Mouse (Mus musculus): ENCODE measurements around the gene 5730596B20Rik.

Gene 5730596B20Rik

GRCm38 (mm10) chr6:52162611-52163365, 14.5 kb upstream of the 5730596B20Rik start:
- DNase-seq = no peak

GRCm38 (mm10) chr6:52163366-52164031, 13.8 kb upstream of the 5730596B20Rik start:
- no peak for DNase-seq

- DNase-seq = no peak
These were observed 13.2 kb upstream of the 5730596B20Rik start for GRCm38 (mm10) chr6:52164051-52164625.

- DNase-seq = no peak
These were observed 12.5 kb upstream of the 5730596B20Rik start, which contains the start of gene Hoxa2 for GRCm38 (mm10) chr6:52164626-52165440. Gene Hoxa2 (minus strand): TSS chr6:52164831.

GRCm38 (mm10) chr6:52165441-52166370, 11.6 kb upstream of the 5730596B20Rik start:
- DNase-seq = no peak

- DNase-seq = no peak
These were observed 10.7 kb upstream of the 5730596B20Rik start for GRCm38 (mm10) chr6:52166431-52167077.

GRCm38 (mm10) chr6:52167176-52167575, 10.1 kb upstream of the 5730596B20Rik start:
- no peak for DNase-seq

GRCm38 (mm10) chr6:52167736-52168161, 9.5 kb upstream of the 5730596B20Rik start:
- no peak for DNase-seq

GRCm38 (mm10) chr6:52168191-52169055, 8.9 kb upstream of the 5730596B20Rik start:
- no peak for DNase-seq

GRCm38 (mm10) chr6:52169499-52170165, 7.7 kb upstream of the 5730596B20Rik start:
- DNase-seq = no peak

- DNase-seq = no peak
These were observed 7.0 kb upstream of the 5730596B20Rik start for GRCm38 (mm10) chr6:52170166-52170897.

- no peak for DNase-seq
These were observed 6.4 kb upstream of the 5730596B20Rik start for GRCm38 (mm10) chr6:52170898-52171223.

- no peak for DNase-seq
These were observed 6.0 kb upstream of the 5730596B20Rik start for GRCm38 (mm10) chr6:52171331-52171730.

- DNase-seq = no peak
These were observed 5.4 kb upstream of the 5730596B20Rik start for GRCm38 (mm10) chr6:52171938-52172337.

- no peak for DNase-seq
These were observed 4.8 kb upstream of the 5730596B20Rik start for GRCm38 (mm10) chr6:52172501-52172900.

- no peak for DNase-seq
These were observed 3.6 kb upstream of the 5730596B20Rik start for GRCm38 (mm10) chr6:52173648-52174047.

GRCm38 (mm10) chr6:52174968-52175751, 2.1 kb upstream of the 5730596B20Rik start:
- no peak for DNase-seq

- no peak for DNase-seq
These were observed 1.4 kb upstream of the 5730596B20Rik start for GRCm38 (mm10) chr6:52175864-52176263.
